ENCODE assay signal across 27 mouse cellular contexts in genomic region chr5:148061869-148062268, GRCm38 (mm10).
DNase-seq lines count a peak whose midpoint lies in the region; ATAC-seq and TF ChIP-seq lines count a peak whose summit lies in the region.
"Had no signal": no experiment of that assay in that cellular context is flagged by ENCODE, and none has a peak within 500 bp of the region (broad histone marks: within the 10 kb centered on the region; RNA-seq: fewer than 3 reads in every experiment).

No protein-coding gene starts in this region.

- TF ChIP-seq CTCF in hindbrain, postnatal 0 days (IDR thresholded peaks at IDR 0.05; ENCODE audit: low read depth) = peak; percentile 40
- TF ChIP-seq CTCF in midbrain, postnatal 0 days (IDR thresholded peaks at IDR 0.05) = peak; percentile 42
- TF ChIP-seq CTCF in Patski (IDR thresholded peaks at IDR 0.05) = peak; percentile 36

- no peak overlapping the region for H3K9ac ChIP-seq in hindbrain, postnatal 0 days (replicated peaks; ENCODE audit: low read length)
- H3K9ac ChIP-seq in midbrain, postnatal 0 days (replicated peaks; ENCODE audit: low read length, poor library complexity, severe bottlenecking) = no peak overlapping the region
- no peak overlapping the region for H3K9ac ChIP-seq in midbrain, embryonic 13.5 days (replicated peaks)
- H3K9ac ChIP-seq: embryonic facial prominence, embryonic 13.5 days; forebrain, embryonic 13.5 days; heart, embryonic 15.5 days; hindbrain, embryonic 14.5 days; liver, embryonic 15.5 days had no signal

- POLR2A ChIA-PET in Patski (lab: Charles Lee) = no interaction called here

- intact Hi-C loops in left cerebral cortex, postnatal 4 days (cut with DNase I) = no loop called here

- CTCF ChIA-PET in Patski (lab: Charles Lee) = interaction anchor here (0.6 kb wide), 1 partner anchor 95 kb away, joined by 3 read pairs; no protein-coding TSS in a partner anchor

- no peak for DNase-seq in hindbrain, postnatal 0 days (ENCODE audit: low spot score)
- DNase-seq in hindbrain, embryonic 10.5 days (ENCODE audit: low spot score) = no peak
- DNase-seq in midbrain, postnatal 0 days (ENCODE audit: low spot score) = no peak
- DNase-seq in Patski (ENCODE audit: low read depth, low spot score) = no peak
- no peak for DNase-seq in right cerebral cortex, postnatal 36 days (ENCODE audit: low spot score in 2 of 2)
- DNase-seq in left cerebral cortex, postnatal 4 days = no peak
- DNase-seq: cerebellum, adult 18-20 months; cerebellum, postnatal 25 days; embryo, embryonic 11 days; gastrocnemius, adult 2 months; heart, postnatal 36 days; kidney, adult 9 months; kidney, postnatal 14 days; layer of hippocampus, postnatal 36 days; lung, postnatal 10 days; right cerebral cortex, postnatal 25 days; thymus, adult 18-20 months; thymus, postnatal 36 days had no signal

- no peaks in the 10 kb centered on the region for H3K27me3 ChIP-seq in hindbrain, postnatal 0 days (ENCODE audit: insufficient read depth, low read length)
- H3K27me3 ChIP-seq in hindbrain, embryonic 10.5 days (ENCODE audit: insufficient read depth, poor library complexity, severe bottlenecking) = no peaks in the 10 kb centered on the region
- H3K27me3 ChIP-seq in midbrain, postnatal 0 days (ENCODE audit: insufficient read depth, low read length) = no peaks in the 10 kb centered on the region
- no peaks in the 10 kb centered on the region for H3K27me3 ChIP-seq in midbrain, embryonic 13.5 days
- H3K27me3 ChIP-seq in Patski = no peaks in the 10 kb centered on the region
- H3K27me3 ChIP-seq: embryonic facial prominence, embryonic 13.5 days; forebrain, embryonic 13.5 days; heart, embryonic 15.5 days; liver, embryonic 15.5 days had no signal

- no peaks in the 10 kb centered on the region for H3K9me3 ChIP-seq in hindbrain, postnatal 0 days (ENCODE audit: low read length)
- H3K9me3 ChIP-seq in hindbrain, embryonic 10.5 days = 0 out of 2 replicates have a peak, but pooled peaks cover 5% of the 10 kb centered on the region
- H3K9me3 ChIP-seq in midbrain, postnatal 0 days (ENCODE audit: low read length) = no peaks in the 10 kb centered on the region
- H3K9me3 ChIP-seq in midbrain, embryonic 13.5 days = 0 out of 2 replicates have a peak, but pooled peaks cover 7% of the 10 kb centered on the region
- H3K9me3 ChIP-seq: embryonic facial prominence, embryonic 13.5 days had no signal

- no peak overlapping the region for H3K27ac ChIP-seq in hindbrain, postnatal 0 days
- H3K27ac ChIP-seq in hindbrain, embryonic 10.5 days = no peak overlapping the region
- no peak overlapping the region for H3K27ac ChIP-seq in midbrain, postnatal 0 days (ENCODE audit: low read depth, low read length)
- H3K27ac ChIP-seq in midbrain, embryonic 13.5 days = no peak overlapping the region
- H3K27ac ChIP-seq: embryonic facial prominence, embryonic 13.5 days; forebrain, embryonic 13.5 days; gastrocnemius, adult 2 months; heart, embryonic 15.5 days; hindbrain, embryonic 14.5 days; liver, embryonic 15.5 days had no signal

- H3K4me1 ChIP-seq in hindbrain, postnatal 0 days (ENCODE audit: insufficient read depth, low read length) = no peaks in the 10 kb centered on the region
- H3K4me1 ChIP-seq in hindbrain, embryonic 10.5 days (replicated peaks) = no peaks in the 10 kb centered on the region
- no peaks in the 10 kb centered on the region for H3K4me1 ChIP-seq in midbrain, postnatal 0 days (ENCODE audit: insufficient read depth, low read length)
- no peaks in the 10 kb centered on the region for H3K4me1 ChIP-seq in midbrain, embryonic 13.5 days (replicated peaks)
- H3K4me1 ChIP-seq: embryonic facial prominence, embryonic 13.5 days; forebrain, embryonic 13.5 days; heart, embryonic 15.5 days; liver, embryonic 15.5 days had no signal

- H3K36me3 ChIP-seq in hindbrain, postnatal 0 days (ENCODE audit: insufficient read depth, low read length) = no peaks in the 10 kb centered on the region
- H3K36me3 ChIP-seq in hindbrain, embryonic 10.5 days = no peaks in the 10 kb centered on the region
- no peaks in the 10 kb centered on the region for H3K36me3 ChIP-seq in midbrain, postnatal 0 days (ENCODE audit: insufficient read depth, low read length)
- no peaks in the 10 kb centered on the region for H3K36me3 ChIP-seq in midbrain, embryonic 13.5 days
- H3K36me3 ChIP-seq: embryonic facial prominence, embryonic 13.5 days; heart, embryonic 15.5 days; liver, embryonic 15.5 days had no signal

- no peak for ATAC-seq in hindbrain, postnatal 0 days
- ATAC-seq in midbrain, postnatal 0 days (ENCODE audit: low FRiP score) = no peak
- ATAC-seq in midbrain, embryonic 13.5 days = no peak
- ATAC-seq in Patski = no peak
- ATAC-seq: CD4-positive, CD25-positive, alpha-beta regulatory T cell, adult 4 months; forebrain, embryonic 13.5 days had no signal

- no peak overlapping the region for H3K4me2 ChIP-seq in hindbrain, postnatal 0 days (ENCODE audit: low read depth, low read length)
- no peak overlapping the region for H3K4me2 ChIP-seq in midbrain, postnatal 0 days (ENCODE audit: low read depth, low read length, poor library complexity, severe bottlenecking)
- no peak overlapping the region for H3K4me2 ChIP-seq in midbrain, embryonic 13.5 days (replicated peaks)
- H3K4me2 ChIP-seq: embryonic facial prominence, embryonic 13.5 days; forebrain, embryonic 13.5 days; heart, embryonic 15.5 days; hindbrain, embryonic 14.5 days; liver, embryonic 15.5 days; midbrain, embryonic 11.5 days had no signal

- WGBS in hindbrain, postnatal 0 days = 89% methylated on average over 4 of the region's 4 CpGs
- WGBS in hindbrain, embryonic 10.5 days = 85% methylated on average over 4 of the region's 4 CpGs
- WGBS in midbrain, postnatal 0 days = 95% methylated on average over 4 of the region's 4 CpGs
- 87% methylated on average over 4 of the region's 4 CpGs for WGBS in midbrain, embryonic 13.5 days

- no peak overlapping the region for H3K4me3 ChIP-seq in hindbrain, postnatal 0 days (ENCODE audit: low read length)
- no peak overlapping the region for H3K4me3 ChIP-seq in hindbrain, embryonic 10.5 days
- H3K4me3 ChIP-seq in midbrain, postnatal 0 days (ENCODE audit: low read depth, low read length) = no peak overlapping the region
- H3K4me3 ChIP-seq in midbrain, embryonic 13.5 days (replicated peaks) = no peak overlapping the region
- H3K4me3 ChIP-seq: embryonic facial prominence, embryonic 13.5 days; erythroblast, embryonic 14.5 days; forebrain, embryonic 13.5 days; gastrocnemius, adult 2 months; heart, embryonic 15.5 days; liver, embryonic 15.5 days had no signal

- in situ Hi-C loops in Patski (cut with MboI; ENCODE audit: low pct_unique_long_range_greater_than_20kb) = no loop called here
